Mouse (Mus musculus): ENCODE results near the gene 4930452B06Rik.

- no peak for TF ChIP-seq POLR2A (IDR thresholded peaks at IDR 0.05; ENCODE audit: borderline replicate concordance, low read depth, low read length)
- TF ChIP-seq CTCF (IDR thresholded peaks at IDR 0.05; ENCODE audit: low read depth, low read length) = no peak
Measured at GRCm38 (mm10) chr14:8660359-8660758, 5.7 kb downstream of the 4930452B06Rik start.
